In genomic region chr19:3353415-3354111, GRCm38 (mm10) we compare ENCODE assay signal across 8 mouse cellular contexts. TPM values are rescaled to one million over a fixed set of nuclear protein-coding genes. Genes with fewer than 3 reads are reported as not detected.
DNase-seq lines count a peak whose midpoint lies in the region; ATAC-seq lines count a peak whose summit lies in the region.

No protein-coding gene starts in this region.

- no peak for ATAC-seq in erythroblast, adult 5-6 weeks (replicated peaks; ENCODE audit: low FRiP score, poor library complexity, severe bottlenecking)

- DNase-seq in layer of hippocampus, postnatal 10 days (ENCODE audit: low spot score in 2 of 2) = peak; percentile 35 to 46
- DNase-seq in layer of hippocampus, postnatal 36 days = no peak
- peak; percentile 91 for DNase-seq in adipocyte (ENCODE audit: low spot score)
- peak; percentile 93 for DNase-seq in fibroblast of lung, adult 2 months (ENCODE audit: low read depth)
- peak; percentile 92 for DNase-seq in heart, postnatal 4 days
- DNase-seq in lung, postnatal 14 days = peak; percentile 84
- no peak for DNase-seq in thymus, postnatal 14 days

RNA-seq across cellular contexts. Expression of gene Cpt1a, which starts 31.4 kb away (rescaled TPM):
- 10 to 100 TPM; 31.9 to 35.2 TPM for total RNA-seq in layer of hippocampus, postnatal 10 days (2021)
- total RNA-seq in layer of hippocampus, postnatal 36 days (2021) = 10 to 100 TPM; 20.5 to 23.3 TPM
- total RNA-seq in heart, postnatal 4 days (2021) = 100 to 1,000 TPM; 135 to 145 TPM
- 11.0 and 15.0 TPM in 2 replicates for total RNA-seq in erythroblast, adult 5-6 weeks (2015; ENCODE audit: low replicate concordance)
- total RNA-seq in erythroblast, adult 5-6 weeks (2017; ENCODE audit: low replicate concordance) = 11.4 and 19.5 TPM in 2 replicates

RNA-seq across cellular contexts. Expression of gene Tesmin, which starts 35.1 kb away (rescaled TPM):
- under 1 TPM; 0.41 to 0.69 TPM for total RNA-seq in layer of hippocampus, postnatal 10 days (2021)
- total RNA-seq in layer of hippocampus, postnatal 36 days (2021) = under 1 TPM; 0.18 to 0.52 TPM
- 1 to 10 TPM; 2.8 to 3.4 TPM for total RNA-seq in heart, postnatal 4 days (2021)
- 0.63 TPM in 1 of 2 replicates, not detected in the other for total RNA-seq in erythroblast, adult 5-6 weeks (2015; ENCODE audit: low replicate concordance)
- not detected in 2 replicates for total RNA-seq in erythroblast, adult 5-6 weeks (2017; ENCODE audit: low replicate concordance)

Comparison
In these comparisons a context has a peak if more than half of its experiments do, and no peak if none do; other contexts are left out.
1. DNase-seq: peak in layer of hippocampus, postnatal 10 days (2 of 2), adipocyte (single experiment), fibroblast of lung, adult 2 months (single experiment), heart, postnatal 4 days (single experiment) and lung, postnatal 14 days (single experiment); none in layer of hippocampus, postnatal 36 days (0 of 2) and thymus, postnatal 14 days (single experiment).